Mouse (Mus musculus): ENCODE data around the gene Sgsh. TPM values are rescaled to one million over a fixed set of nuclear protein-coding genes. Genes with fewer than 3 reads are reported as not detected.

The Sgsh gene
- polyA plus RNA-seq, 1 experiment from 2014 or later = 7.3 TPM

GRCm38 (mm10) chr11:119382338-119382850 is 27.1 kb upstream of the Sgsh start:
- WGBS = 74% methylated on average over 6 of the region's 6 CpGs
- Histone ChIP-seq H3K27me3 (ENCODE audit: control insufficient read depth, insufficient read depth, low read length) (no peaks in the 10 kb centered on the region), H3K9ac (ENCODE audit: low read length) (no peak overlapping the region), H3K4me2 (ENCODE audit: low read depth, low read length, severe bottlenecking) (no peak overlapping the region), H3K36me3 (ENCODE audit: control insufficient read depth, insufficient read depth, low read length) (no peaks in the 10 kb centered on the region; the same call in 1 of the 2 replicates), H3K27ac (ENCODE audit: low read depth, low read length) (no peak overlapping the region), H3K4me3 (ENCODE audit: low read depth, low read length) (no peak overlapping the region), H3K4me1 (replicated peaks; ENCODE audit: control insufficient read depth, insufficient read depth, low read length) (no peaks in the 10 kb centered on the region), H3K9me3 (ENCODE audit: control insufficient read depth, low read length) (no peaks in the 10 kb centered on the region)
- ATAC-seq (replicated peaks; ENCODE audit: low FRiP score) (no peak), DNase-seq (ENCODE audit: low spot score) (no peak)

DNA sequence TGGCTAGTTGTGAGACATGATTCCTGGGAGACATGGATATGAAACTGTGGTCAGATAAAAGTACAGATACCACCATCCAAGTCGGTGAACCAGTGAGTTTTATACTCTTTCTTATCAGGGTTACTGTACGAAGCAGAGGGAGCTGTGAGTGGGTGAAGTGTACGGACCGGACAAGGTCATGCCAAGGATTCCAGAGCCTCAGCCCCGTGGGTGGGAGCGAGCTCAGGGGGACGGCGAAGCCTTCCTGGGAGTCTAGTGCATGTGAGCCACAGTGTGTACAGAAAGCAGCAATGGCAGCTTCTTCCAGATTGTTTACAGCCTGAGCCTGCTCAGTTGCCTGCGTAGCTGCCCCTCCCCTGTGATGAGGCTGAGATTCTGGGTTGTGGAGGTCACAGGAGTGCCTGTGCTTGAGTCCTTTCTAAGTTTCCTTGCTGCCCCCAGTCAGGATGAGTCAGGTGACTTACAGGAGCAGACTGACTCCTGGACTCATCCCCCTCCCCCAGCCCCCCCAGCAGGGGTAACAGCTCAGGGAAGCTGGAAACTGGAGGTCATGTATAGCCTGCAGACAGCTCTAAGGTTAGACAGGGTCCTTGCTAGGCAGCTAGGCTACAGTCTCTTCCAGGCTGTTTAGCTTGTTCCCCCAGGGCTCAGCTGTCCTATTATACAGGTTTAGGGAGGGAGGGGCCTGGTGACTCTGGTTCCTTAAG is 26.4 kb upstream of the Sgsh start:
- no peak overlapping the region for H3K27ac ChIP-seq (ENCODE audit: low read depth, low read length)
- H3K4me3 ChIP-seq (ENCODE audit: low read depth, low read length) = no peak overlapping the region
- no peak for ATAC-seq (replicated peaks; ENCODE audit: low FRiP score)
- no peak overlapping the region for H3K4me2 ChIP-seq (ENCODE audit: low read depth, low read length, severe bottlenecking)
- H3K9ac ChIP-seq (ENCODE audit: low read length) = no peak overlapping the region
- DNase-seq (ENCODE audit: low spot score) = no peak
- WGBS = 82% methylated on average over 9 of the region's 9 CpGs
- no peaks in the 10 kb centered on the region for H3K27me3 ChIP-seq (ENCODE audit: control insufficient read depth, insufficient read depth, low read length)
- no peaks in the 10 kb centered on the region; the same call in 1 of the 2 replicates for H3K36me3 ChIP-seq (ENCODE audit: control insufficient read depth, insufficient read depth, low read length)
- H3K4me1 ChIP-seq (replicated peaks; ENCODE audit: control insufficient read depth, insufficient read depth, low read length) = no peaks in the 10 kb centered on the region
- no peaks in the 10 kb centered on the region for H3K9me3 ChIP-seq (ENCODE audit: control insufficient read depth, low read length)

GRCm38 (mm10) chr11:119378551-119378950 is 23.2 kb upstream of the Sgsh start:
- DNase-seq (ENCODE audit: low spot score) (no peak), ATAC-seq (replicated peaks; ENCODE audit: low FRiP score) (no peak)
- no peaks in the 10 kb centered on the region for H3K27me3 ChIP-seq (ENCODE audit: control insufficient read depth, insufficient read depth, low read length)
- H3K9ac ChIP-seq (ENCODE audit: low read length) = no peak overlapping the region
- no peaks in the 10 kb centered on the region for H3K4me1 ChIP-seq (replicated peaks; ENCODE audit: control insufficient read depth, insufficient read depth, low read length)
- WGBS = 92% methylated on average over 1 of the region's 1 CpGs
- H3K36me3 ChIP-seq (ENCODE audit: control insufficient read depth, insufficient read depth, low read length) = no peaks in the 10 kb centered on the region; the same call in 1 of the 2 replicates
- no peak overlapping the region for H3K4me3 ChIP-seq (ENCODE audit: low read depth, low read length)
- no peaks in the 10 kb centered on the region for H3K9me3 ChIP-seq (ENCODE audit: control insufficient read depth, low read length)
- no peak overlapping the region for H3K27ac ChIP-seq (ENCODE audit: low read depth, low read length)
- H3K4me2 ChIP-seq (ENCODE audit: low read depth, low read length, severe bottlenecking) = no peak overlapping the region

DNA sequence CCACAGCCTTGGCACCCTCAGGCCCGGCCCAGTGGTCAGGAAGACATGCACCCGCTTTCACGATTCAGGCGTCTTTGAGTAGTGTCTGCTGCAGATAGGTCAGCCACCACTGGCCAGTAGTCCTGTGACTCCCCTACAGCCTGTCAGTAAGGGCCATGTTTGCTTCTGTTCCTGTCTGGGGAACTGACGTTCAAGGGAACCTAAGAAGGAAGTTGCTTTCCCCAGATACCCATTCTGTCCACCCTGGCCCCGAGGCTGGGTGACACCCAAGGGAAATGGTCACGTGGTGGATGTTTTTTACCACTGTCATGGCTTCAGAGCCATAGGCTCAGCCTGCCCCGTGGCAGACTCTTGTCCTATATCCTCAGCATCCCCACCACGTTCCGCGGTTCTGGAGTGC is 22.0 kb upstream of the Sgsh start:
- H3K9me3 ChIP-seq (ENCODE audit: control insufficient read depth, low read length) = no peaks in the 10 kb centered on the region
- H3K27me3 ChIP-seq (ENCODE audit: control insufficient read depth, insufficient read depth, low read length) = no peaks in the 10 kb centered on the region
- ATAC-seq (replicated peaks; ENCODE audit: low FRiP score) (no peak), DNase-seq (ENCODE audit: low spot score) (no peak)
- H3K4me2 ChIP-seq (ENCODE audit: low read depth, low read length, severe bottlenecking) = no peak overlapping the region
- WGBS = 92% methylated on average over 11 of the region's 11 CpGs
- no peak overlapping the region for H3K4me3 ChIP-seq (ENCODE audit: low read depth, low read length)
- no peaks in the 10 kb centered on the region for H3K4me1 ChIP-seq (replicated peaks; ENCODE audit: control insufficient read depth, insufficient read depth, low read length)
- no peak overlapping the region for H3K9ac ChIP-seq (ENCODE audit: low read length)
- H3K27ac ChIP-seq (ENCODE audit: low read depth, low read length) = no peak overlapping the region
- H3K36me3 ChIP-seq (ENCODE audit: control insufficient read depth, insufficient read depth, low read length) = no peaks in the 10 kb centered on the region; the same call in 1 of the 2 replicates

- DNase-seq (ENCODE audit: low spot score) (peak; percentile 32), ATAC-seq (replicated peaks; ENCODE audit: low FRiP score) (no peak)
- 79% methylated on average over 6 of the region's 6 CpGs for WGBS
- Histone ChIP-seq H3K4me1 (replicated peaks; ENCODE audit: control insufficient read depth, insufficient read depth, low read length) (no peaks in the 10 kb centered on the region), H3K27me3 (ENCODE audit: control insufficient read depth, insufficient read depth, low read length) (no peaks in the 10 kb centered on the region), H3K4me3 (ENCODE audit: low read depth, low read length) (no peak overlapping the region), H3K4me2 (ENCODE audit: low read depth, low read length, severe bottlenecking) (no peak overlapping the region), H3K36me3 (ENCODE audit: control insufficient read depth, insufficient read depth, low read length) (no peaks in the 10 kb centered on the region; the same call in 1 of the 2 replicates), H3K9me3 (ENCODE audit: control insufficient read depth, low read length) (no peaks in the 10 kb centered on the region), H3K27ac (ENCODE audit: low read depth, low read length) (no peak overlapping the region), H3K9ac (ENCODE audit: low read length) (no peak overlapping the region)
Measured at GRCm38 (mm10) chr11:119375425-119375824, 20.1 kb upstream of the Sgsh start.

GRCm38 (mm10) chr11:119363534-119364145 is 8.3 kb upstream of the Sgsh start:
- H3K36me3 ChIP-seq (ENCODE audit: control insufficient read depth, insufficient read depth, low read length) = no peaks in the 10 kb centered on the region
- ATAC-seq (replicated peaks; ENCODE audit: low FRiP score) (peak; percentile 83), DNase-seq (ENCODE audit: low spot score) (peak; percentile 89)
- peak overlapping the region; percentile 40 for H3K4me2 ChIP-seq (ENCODE audit: low read depth, low read length, severe bottlenecking)
- H3K4me3 ChIP-seq (ENCODE audit: low read depth, low read length) = peak overlapping the region; percentile 2; the same call in 1 of the 2 replicates
- H3K9me3 ChIP-seq (ENCODE audit: control insufficient read depth, low read length) = no peaks in the 10 kb centered on the region
- peak overlapping the region; percentile 47 for H3K9ac ChIP-seq (ENCODE audit: low read length)
- peaks cover 12% of the 10 kb centered on the region for H3K4me1 ChIP-seq (replicated peaks; ENCODE audit: control insufficient read depth, insufficient read depth, low read length)
- 28% methylated on average over 11 of the region's 11 CpGs for WGBS
- H3K27ac ChIP-seq (ENCODE audit: low read depth, low read length) = peak overlapping the region; percentile 55; the same call in 1 of the 2 replicates
- no peaks in the 10 kb centered on the region for H3K27me3 ChIP-seq (ENCODE audit: control insufficient read depth, insufficient read depth, low read length)

DNA sequence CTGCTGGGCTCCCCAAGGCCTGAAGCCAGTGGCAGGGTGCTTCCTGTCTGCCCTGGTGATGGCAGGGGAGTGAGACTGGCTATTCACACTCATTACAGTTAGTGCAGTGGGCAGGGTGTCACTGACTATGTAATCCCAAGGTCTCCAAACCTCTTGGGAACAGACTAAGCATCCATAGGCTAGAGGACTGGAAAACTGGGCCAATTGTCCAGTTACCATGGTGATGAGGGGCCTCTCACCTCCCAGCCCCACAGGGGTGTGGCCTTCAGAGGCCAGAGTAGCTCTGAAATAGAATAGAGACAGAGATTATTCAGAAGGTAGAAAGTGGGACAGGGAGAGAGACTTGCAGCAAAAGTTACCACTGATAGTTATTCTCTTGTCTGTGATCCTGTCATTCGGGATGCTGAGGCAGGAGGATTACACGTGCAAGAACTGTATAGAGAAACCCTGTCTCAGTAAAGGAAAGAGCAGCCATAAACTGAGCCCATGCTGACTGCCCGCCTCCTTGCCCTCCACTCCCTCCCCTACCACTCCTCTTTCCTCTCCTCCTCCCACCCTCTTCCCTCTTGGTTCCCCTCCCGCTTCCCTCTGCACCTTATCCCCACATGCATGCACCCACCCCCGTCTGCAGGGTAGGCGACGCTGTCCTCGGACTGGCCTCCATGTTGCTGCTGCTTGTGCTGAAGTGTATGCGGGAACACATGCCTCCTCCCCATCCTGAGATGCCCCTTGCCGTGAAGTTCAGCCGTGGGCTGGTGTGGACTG is 7.6 kb upstream of the Sgsh start:
- ATAC-seq (replicated peaks; ENCODE audit: low FRiP score) (peak; percentile 81), DNase-seq (ENCODE audit: low spot score) (peak; percentile 59)
- H3K27ac ChIP-seq (ENCODE audit: low read depth, low read length) = peak overlapping the region; percentile 78
- no peaks in the 10 kb centered on the region for H3K27me3 ChIP-seq (ENCODE audit: control insufficient read depth, insufficient read depth, low read length)
- H3K4me1 ChIP-seq (replicated peaks; ENCODE audit: control insufficient read depth, insufficient read depth, low read length) = peaks cover 12% of the 10 kb centered on the region
- H3K4me3 ChIP-seq (ENCODE audit: low read depth, low read length) = peak overlapping the region; percentile 2; the same call in 1 of the 2 replicates
- H3K9me3 ChIP-seq (ENCODE audit: control insufficient read depth, low read length) = no peaks in the 10 kb centered on the region
- H3K4me2 ChIP-seq (ENCODE audit: low read depth, low read length, severe bottlenecking) = peak overlapping the region; percentile 40
- H3K36me3 ChIP-seq (ENCODE audit: control insufficient read depth, insufficient read depth, low read length) = no peaks in the 10 kb centered on the region
- H3K9ac ChIP-seq (ENCODE audit: low read length) = peak overlapping the region; percentile 47
- 16% methylated on average over 11 of the region's 11 CpGs for WGBS

GRCm38 (mm10) chr11:119359089-119359488 is 3.8 kb upstream of the Sgsh start:
- Histone ChIP-seq H3K9ac (ENCODE audit: low read length) (no peak overlapping the region), H3K27ac (ENCODE audit: low read depth, low read length) (no peak overlapping the region), H3K4me1 (replicated peaks; ENCODE audit: control insufficient read depth, insufficient read depth, low read length) (peaks cover 24% of the 10 kb centered on the region), H3K9me3 (ENCODE audit: control insufficient read depth, low read length) (no peaks in the 10 kb centered on the region), H3K27me3 (ENCODE audit: control insufficient read depth, insufficient read depth, low read length) (no peaks in the 10 kb centered on the region), H3K4me3 (ENCODE audit: low read depth, low read length) (no peak overlapping the region), H3K36me3 (ENCODE audit: control insufficient read depth, insufficient read depth, low read length) (no peaks in the 10 kb centered on the region), H3K4me2 (ENCODE audit: low read depth, low read length, severe bottlenecking) (no peak overlapping the region)
- 87% methylated on average over 10 of the region's 10 CpGs for WGBS
- ATAC-seq (replicated peaks; ENCODE audit: low FRiP score) = no peak
- no peak for DNase-seq (ENCODE audit: low spot score)

Measured in forebrain, embryonic 11.5 days (tissue).